Mouse (Mus musculus): ENCODE results near the gene Trpc5.

The Trpc5 gene

DNA sequence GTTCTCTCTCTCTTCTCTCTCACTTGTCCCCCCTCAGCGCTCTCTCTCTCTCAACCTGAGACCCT lies at the start of gene Trpc5:
Trpc5 (minus strand) TSS at position 39 of the 65 bp plus-strand sequence.
- whole genome bisulfite sequencing: 0% methylated on average over 1 of the region's 1 CpGs

DNA sequence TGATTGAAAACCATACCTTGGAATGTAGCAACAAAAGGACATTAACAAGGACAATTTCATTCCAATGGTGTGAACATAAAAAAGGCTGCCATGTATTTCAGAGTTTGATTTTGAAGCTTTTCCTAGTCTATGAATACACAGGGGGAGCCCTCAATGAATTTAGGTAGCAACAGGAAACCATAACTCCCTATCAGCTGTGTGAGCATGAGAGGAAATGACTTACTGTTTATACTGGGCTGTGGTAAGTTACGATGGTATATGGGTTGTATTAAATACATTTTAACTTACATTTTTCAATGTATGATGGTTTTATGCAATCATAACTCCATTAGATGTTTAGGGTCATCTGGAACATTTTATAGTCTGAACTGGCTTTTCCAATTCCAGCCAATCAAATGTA lies 28.4 kb upstream of the Trpc5 start:
- 83% methylated on average over 1 of the region's 1 CpGs for WGBS

DNA sequence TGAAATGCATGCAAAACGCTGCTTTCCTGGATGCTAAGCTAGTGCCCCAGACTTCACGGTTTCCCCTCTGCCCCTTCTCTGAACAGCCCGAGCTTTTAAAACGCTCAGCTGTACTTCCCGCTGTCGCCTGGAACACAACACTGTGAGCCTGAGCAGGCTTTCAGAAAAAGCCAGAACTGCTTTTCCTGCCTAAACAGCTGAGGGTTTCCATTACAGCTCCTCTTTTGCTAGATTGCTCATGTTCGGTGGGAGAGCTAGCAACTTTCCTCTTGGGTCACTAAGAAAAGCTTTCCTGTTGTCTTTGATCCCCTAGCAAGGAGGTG lies 1.8 kb upstream of the Trpc5 start:
- under 1% methylated on average over 7 of the region's 7 CpGs for WGBS

DNA sequence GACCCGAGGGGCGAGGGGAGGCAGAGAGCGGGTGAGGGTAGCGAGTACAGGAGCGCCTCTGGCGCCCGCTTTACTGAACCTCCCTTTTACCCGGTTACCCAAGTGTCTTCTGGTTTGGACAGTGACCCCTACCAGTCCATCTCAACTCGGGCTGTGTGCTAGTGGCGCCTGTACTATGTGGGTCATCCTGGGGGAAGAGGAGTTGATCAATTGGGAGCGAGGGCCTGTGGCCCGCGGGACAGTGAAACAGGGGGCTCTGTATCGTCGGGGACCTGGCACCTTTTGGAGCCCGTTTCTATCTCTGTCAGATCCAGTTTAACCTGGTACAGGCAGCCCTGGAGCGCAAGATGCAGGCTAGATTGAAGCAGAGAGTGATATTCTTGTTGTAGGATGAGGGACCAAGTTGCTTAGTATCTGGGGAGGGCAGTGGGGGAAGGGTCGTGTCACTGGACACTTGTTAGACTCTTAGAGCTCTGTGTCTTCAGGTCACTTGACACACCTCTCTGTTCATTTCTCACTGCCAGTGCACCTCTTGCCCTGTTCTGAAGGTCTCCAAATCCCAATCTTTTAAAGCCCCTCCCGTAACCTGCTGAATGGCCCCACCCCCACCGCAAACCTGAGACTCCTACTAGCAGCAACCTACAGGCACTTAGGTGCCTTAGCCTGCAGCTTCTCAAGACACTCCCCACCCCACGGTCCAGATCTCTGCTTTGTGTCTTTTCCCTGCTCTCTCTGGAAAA lies 1.3 kb upstream of the Trpc5 start:
- 7% methylated on average over 18 of the region's 21 CpGs for WGBS

DNA sequence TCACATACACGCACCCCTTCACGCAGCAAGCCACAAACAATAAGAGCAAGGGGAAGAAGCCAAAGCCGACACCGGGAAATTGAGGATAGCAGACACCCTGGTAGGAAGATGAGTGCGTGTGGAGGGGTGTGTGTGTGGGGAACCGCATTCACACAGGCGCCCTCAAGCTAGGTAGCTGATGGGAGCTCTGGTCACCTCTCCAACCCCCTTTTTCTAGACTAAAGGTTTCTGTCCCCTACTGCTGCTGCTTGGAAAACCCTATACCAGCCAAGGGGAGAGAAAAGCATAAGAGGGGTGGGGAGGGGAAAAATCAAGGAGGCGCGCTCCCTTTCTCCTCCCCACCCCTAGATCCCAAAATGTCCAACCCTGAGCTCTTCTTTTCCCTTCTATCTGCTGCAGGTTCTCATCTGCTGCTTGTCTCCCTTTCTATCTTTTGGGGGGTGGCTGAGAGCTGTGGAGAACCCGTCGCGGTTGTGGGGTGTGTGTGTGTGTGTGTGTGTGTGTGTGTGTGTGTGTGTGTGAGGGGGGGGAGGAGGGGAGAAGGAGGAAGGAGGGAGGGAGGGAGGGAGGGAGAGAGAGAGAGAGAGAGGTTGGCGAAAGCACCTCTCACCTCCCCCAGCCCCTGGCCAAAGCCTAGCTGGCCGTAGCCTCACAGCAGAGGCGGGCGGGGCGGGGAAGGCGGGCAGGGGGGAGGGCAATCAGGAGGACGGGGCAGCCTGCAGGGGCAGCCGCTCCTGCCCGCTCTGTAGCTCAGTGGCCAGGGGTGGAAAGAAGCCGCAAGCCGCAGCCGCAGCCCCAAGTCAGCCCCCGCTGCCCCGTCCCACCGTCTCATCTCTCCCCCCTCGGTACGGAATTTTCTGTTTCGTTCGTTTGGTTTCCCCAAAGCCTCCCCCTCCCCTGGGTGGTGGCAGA lies 483 bp upstream of the Trpc5 start, which contains the start of gene Rtl4:
Rtl4 (plus strand) TSS at position 701 of the 912 bp plus-strand sequence.
- 2% methylated on average over 10 of the region's 31 CpGs for WGBS

DNA sequence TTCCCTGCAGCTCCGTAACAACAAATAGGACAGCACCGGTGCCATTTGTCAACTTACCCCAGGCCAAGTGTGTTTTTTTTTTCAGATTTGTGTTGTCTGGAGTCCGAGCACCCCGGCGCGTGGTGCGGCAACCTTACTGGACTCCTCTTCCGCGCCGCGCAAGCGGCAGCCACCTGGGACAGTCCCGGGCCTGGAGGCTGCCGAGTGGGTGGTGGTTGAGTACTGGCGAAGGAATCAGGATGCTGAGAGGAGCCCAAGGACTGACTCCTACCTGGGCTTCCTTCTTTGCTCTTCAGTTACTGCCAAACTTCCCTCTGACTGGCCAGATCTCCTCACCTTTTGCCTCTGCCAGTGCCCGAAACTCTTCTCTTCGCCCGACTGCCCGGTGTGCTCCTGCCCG lies 238 bp downstream of the Trpc5 start:
- 12% methylated on average over 20 of the region's 20 CpGs for WGBS

DNA sequence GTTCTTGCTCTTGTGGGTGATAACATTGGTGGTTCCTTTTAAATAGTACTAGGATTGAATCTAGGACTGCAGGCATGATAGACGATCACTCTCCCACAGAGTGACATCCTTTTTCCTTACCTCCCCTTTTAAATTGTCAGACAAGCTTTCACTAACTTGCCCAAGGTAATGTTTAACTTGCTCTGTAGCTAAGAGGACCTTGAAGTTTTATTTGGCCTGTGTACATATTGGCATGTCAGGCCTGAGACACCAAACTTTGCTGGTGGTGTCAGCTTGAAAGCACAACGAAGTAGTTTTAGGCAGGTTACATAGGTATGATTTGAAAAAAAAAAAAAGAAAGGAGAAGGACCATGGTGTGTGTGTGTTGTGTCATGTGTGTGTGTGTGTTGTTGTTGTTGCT lies 35.8 kb downstream of the Trpc5 start:
- 77% methylated on average over 2 of the region's 2 CpGs for WGBS

DNA sequence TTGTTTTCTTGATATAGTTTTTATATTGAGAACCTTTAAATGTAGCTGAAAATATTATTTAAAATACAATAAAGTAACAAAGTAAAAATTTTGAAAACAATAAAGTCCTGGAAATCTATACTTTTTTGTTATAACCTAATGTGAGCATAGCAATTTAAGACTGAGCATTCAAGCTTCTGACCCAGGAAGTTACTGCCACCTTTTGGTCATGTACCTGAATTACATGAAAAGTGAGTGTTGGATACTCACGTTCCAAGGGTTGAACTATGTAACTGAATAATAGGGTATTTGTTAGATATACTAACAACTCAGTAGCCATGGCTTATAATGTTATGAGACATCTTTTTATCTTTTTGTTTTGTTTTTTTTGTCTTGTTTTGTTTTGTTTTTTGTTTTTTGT lies 42.6 kb downstream of the Trpc5 start:
- WGBS: 47% methylated on average over 1 of the region's 1 CpGs

DNA sequence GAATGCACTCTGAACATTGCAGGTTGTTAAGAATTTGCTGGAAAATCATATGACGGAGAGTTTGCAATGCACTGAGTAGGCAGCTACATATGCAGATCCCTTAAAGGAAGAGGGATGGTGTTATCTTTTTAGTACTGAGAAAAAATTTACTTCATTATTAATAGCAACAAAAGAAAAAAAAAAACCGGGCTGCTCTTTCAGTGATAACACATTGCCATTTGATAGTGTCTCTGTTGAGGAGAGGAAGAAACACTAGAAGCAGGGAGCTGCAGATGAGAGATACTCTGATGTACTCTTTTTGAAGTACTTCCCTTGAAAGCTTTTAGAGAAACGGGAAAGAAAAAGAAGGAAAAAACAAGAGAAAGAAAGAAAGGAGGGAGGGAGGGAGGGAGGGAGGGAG lies 43.2 kb downstream of the Trpc5 start:
- WGBS: 45% methylated on average over 2 of the region's 3 CpGs

DNA sequence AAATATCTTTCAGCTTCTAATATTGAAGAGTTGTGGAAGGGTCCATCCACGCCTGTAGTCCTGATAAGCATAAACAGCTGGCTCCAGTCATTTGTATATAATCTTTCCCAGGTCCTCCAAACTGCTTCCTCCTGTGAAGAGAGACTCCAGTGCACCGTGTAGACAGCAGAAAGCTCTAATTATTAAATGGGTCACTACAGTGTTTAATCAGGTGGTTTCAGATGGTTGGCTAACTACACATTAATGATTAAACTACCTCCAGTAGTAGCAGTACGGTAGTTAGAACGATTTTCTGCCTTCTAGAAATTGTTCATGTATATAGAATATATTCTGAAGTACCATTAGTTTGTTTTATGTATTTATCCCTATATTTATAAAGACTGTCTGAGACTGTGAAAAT lies 75.2 kb downstream of the Trpc5 start:
- 67% methylated on average over 4 of the region's 4 CpGs for WGBS

DNA sequence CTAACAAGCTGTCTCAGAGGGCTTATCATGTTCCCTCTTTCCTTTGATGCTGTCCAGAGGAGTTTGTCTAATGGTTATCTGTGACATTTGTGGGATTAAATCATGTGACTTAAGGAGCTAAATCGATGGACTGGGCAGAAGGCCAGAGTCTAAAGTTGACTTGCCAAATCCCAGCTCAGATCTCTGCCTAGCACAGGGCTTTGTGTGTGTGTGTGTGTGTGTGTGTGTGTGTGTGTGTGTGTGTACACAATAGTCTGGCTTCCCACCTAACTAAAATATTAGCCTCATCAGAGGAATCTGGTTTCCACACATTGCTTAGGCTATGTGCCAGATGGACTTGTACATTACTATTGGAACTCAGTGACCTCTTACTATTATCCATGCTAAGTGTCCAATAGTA lies 151.5 kb downstream of the Trpc5 start:
- 11% methylated on average over 1 of the region's 1 CpGs for WGBS

DNA sequence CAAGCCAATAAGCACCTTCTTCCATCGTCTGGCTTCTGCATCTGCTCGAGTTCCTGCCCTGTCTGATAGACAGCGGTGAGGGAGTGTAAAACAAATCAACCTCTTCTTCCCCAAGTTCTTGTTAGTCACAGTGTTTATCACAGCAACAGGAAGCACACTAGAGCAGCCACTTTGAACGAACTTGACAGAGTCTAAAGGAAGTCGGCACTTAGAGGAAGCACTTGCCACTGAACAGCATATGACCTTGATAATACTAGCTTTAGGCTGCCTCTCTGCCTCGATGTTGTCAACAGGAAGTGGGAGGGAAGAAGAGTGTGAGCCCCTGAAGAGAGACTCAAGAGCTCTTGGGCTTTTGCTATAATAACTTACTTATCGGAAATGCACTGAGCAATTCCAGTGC lies 161.9 kb downstream of the Trpc5 start:
- WGBS: 62% methylated on average over 7 of the region's 7 CpGs

DNA sequence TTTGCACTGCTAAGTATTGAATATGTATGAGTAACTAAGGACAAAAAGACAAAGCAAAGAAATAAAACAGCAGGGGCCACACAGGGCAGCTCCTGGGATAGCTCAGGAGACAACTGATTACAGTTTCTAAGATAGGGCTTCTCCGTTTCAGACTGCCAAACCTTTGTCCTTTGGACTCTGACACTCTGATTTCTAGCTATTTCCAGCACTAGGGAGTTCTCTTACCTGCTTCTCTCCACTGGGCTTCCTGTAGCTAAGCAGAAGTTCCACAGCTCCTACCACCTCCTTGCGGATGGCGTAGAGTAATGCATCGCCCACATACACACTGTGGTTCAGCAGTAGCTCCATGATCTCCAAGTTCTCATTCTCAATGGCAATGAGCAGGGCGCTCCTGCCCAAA lies 164.7 kb downstream of the Trpc5 start:
- 80% methylated on average over 5 of the region's 5 CpGs for WGBS

DNA sequence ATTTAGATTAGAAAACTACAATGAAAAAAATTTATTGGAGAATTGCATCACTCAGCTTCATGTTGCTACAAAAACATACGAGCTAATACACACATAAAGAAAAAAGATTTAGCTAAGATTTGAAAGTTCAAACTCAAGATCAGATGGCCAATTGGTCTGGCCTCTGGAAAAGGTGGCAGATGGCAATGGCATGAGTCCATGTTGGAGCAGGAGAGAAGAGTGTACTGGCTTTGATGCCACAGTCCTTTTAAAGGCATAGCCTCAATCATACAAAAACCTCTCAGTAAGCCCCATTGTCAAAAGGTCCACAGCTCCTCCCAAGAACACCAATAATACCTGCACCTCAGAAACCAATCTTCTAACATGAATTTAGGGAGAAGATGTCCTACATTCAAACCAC lies 196.6 kb downstream of the Trpc5 start:
- WGBS: 91% methylated on average over 1 of the region's 1 CpGs

DNA sequence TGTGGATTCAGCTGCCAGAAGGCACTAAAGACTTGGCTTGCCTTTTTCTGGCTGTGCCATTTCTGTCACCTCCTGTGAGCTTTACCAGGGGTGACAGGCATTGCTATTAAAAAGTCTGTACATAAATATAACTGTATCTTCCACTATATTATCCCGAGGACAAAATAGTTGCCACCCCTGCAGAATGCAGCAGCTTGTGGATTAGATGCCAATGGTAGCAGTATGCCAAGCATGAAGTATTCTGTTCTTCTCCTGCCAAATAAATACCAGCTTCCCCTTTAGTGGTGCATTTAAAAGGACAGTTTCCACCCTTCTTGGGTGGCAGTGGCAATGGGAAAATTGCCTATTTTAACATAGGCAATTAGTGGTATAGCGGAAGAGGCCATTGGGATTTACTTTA lies 223.6 kb downstream of the Trpc5 start:
- WGBS: 54% methylated on average over 2 of the region's 2 CpGs

DNA sequence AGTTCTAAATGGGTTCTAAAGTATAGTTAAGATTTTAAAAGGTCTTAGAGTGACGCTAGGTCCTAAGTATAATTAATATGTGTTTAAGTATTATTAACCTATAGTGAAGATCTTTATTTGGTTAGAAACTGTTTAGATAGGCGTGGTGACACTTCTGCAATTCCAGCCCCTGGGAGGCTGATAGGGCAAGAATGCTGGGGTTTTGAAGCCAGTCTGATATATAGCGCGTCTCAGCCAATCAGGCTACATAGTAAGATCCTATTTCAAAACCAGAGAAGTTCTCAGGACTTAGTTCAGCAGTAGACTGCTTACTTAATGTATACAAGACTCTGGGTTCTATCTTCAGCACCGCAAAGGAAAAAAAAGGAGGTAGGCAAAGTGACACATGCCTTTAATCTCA lies 231.7 kb downstream of the Trpc5 start, which contains the start of gene Trpc5os:
Trpc5os (plus strand) TSS at position 301 of the 400 bp plus-strand sequence.
- WGBS: 93% methylated on average over 5 of the region's 5 CpGs

DNA sequence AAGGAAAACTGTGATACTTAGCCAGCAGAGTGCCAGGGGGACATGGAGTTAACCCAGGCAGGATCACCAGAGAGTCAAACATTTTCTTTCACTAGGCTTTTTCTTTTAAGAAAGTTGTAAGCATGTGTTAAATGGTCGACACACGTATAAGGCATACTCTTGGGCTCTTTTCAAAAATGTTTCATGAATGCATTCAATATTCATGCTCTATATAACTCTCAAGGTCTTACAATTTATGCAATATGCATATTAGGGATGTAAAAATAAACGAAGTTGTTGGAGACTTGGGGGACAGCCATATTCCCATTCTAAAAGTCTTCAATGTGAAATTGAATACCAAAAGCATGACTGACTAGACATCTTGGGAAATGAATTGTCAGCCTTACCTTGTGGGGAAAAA lies 264.1 kb downstream of the Trpc5 start:
- WGBS: 50% methylated on average over 3 of the region's 3 CpGs

DNA sequence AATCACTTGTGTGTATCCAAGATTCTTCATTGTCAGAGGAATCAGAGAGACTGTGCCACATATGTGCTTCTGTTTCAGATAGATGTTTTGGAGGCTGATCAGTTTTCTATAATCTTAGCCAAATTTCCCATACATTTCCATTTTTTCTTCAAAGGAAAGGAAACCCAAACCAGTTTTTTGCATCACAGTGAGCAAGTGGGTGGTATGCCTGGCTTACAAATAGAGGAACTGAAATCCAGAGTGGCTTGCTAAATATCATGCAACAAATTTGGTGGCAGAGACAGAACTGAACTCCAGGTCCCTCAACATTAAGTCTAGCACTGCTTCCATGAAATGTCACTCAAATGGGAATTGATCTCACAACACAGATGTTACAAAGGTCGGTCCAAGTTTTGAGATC lies 266.9 kb downstream of the Trpc5 start:
- whole genome bisulfite sequencing: 68% methylated on average over 1 of the region's 1 CpGs

DNA sequence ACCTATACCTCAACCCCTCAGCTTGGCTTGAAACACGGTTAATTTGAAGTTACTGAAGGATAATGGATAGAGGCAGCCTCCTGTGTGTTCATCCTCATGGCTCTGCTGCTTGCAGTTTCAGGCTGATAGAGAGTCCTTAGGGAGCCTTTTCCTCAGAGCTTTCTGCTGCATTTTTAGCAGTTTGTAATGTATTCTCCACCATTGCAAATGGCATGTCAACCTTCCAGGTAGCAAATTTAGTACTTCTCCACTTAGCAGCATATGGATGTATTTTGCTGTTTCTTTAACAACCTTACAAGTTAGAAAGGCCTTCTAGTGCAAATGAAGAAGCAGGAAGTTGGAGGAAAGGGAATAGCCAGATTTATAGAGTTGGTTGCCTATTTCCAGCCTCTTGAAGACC lies 267.7 kb downstream of the Trpc5 start:
- WGBS: 43% methylated on average over 1 of the region's 1 CpGs

DNA sequence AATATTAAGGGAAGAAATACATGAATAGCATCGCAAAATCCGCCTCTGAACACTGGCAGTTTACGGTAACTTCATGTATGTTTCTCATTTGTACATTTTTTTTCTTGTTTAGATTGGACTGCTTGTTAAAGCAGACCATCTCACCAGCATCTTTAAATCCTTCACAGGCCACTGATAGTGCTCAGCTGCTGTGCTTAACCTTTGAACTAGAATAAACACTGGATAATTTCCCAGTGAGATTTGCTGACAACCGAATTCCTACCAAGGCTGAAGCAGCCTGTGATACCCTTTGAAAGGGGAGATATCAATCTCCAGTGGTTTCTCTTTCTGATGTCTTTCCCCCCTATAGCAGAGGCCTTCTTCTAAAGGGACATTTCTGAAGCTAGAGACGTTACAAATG lies 279.9 kb downstream of the Trpc5 start:
- WGBS: 83% methylated on average over 5 of the region's 5 CpGs

DNA sequence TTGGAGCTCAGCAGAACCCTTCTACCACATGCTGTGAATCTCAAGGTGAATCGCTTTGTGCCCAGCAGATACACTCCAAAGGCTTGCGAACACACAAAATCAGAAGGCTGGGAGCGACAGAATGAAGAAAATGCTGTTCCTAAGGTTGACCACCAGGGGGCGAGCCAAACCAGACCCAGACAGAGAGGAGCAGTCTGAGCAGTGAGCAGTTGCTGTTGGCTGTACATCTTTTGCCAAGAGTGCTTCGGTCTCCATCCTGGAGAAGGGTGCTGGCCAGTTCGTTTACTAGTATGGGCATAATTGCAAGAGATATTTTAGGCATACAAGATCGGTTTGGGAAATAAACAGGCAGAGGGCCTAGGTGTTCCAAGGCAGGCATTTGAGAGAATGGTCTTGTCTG lies 284.5 kb downstream of the Trpc5 start:
- WGBS: 10% methylated on average over 7 of the region's 7 CpGs

DNA sequence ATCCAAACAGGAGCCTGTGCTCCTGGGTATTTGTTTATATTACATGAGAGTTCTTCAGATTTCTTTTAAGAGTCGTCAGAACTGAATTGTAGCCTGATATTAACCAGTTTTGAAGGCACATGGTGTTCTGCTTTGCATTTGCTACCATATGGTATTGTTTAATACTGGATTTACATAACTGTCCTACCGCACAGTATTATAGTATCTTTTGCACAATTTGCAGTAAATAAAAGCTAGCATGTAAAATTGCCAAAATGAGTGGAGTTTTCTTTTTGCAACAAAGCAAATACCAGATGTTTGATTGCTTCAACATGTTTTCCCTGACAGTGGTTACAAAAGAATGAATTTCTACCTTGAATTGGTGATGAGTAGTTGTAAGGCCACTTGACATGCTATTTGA lies 313.8 kb downstream of the Trpc5 start:
- 58% methylated on average over 2 of the region's 2 CpGs for WGBS

DNA sequence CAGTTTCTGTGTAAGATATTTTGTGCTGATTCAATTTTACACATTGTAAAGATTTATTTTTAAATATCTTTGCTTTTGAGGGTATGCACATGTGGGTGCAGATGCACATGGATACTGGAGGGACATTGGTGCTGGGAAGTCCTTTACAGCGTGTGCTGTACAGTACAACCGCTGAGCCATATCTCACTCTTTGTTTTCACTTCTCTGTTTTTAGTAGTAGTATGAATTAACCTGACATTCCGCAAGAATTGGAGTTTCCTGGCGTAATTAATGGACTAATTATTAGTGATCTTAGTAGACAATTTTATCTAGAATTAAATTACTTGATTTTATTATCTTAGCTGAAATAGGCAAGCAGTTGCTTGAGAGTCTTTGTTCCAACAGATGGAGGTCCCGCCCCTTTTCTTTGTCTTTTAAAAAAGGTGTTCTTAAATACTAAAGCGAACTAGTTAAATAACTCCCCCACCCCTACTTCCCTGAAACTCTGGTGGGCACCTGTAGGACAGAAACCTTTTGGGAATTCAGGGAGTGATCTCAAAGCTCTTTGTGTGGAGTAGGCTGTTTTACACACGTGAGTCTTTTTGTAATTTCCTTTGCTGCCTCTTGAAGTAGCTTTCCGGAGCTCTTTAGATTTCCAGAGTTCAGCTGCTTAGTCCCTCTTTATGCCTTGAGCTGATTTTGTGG lies 352.5 kb downstream of the Trpc5 start:
- WGBS: 68% methylated on average over 8 of the region's 8 CpGs
